Mouse (Mus musculus) lung, adult 2 months (tissue): ENCODE data around the gene Rgs17. TPM values are rescaled to one million over a fixed set of nuclear protein-coding genes. Genes with fewer than 3 reads are reported as not detected.
A peak's percentile ranks its signal among the peaks of the same experiment; 100 is the strongest.

ENCODE experiments used
- DNase-seq: peaks from one replicate; pipeline ENCODE4 v3.0.0; 2022
- H3K4me1 ChIP-seq: fragments of 200-500 bp; 2 replicates; pipeline ENCODE4 v1.6.1; 2011; ENCODE audit warnings: low read length; ENCODE audit not compliant: control insufficient read depth, insufficient read depth
- H3K4me3 ChIP-seq: fragments of 200-500 bp; replicated peaks from 2 replicates; pipeline ENCODE3; 2011; ENCODE audit warnings: low read depth, mild to moderate bottlenecking, control low read depth, low read length; ENCODE audit errors: extremely low read depth
- CTCF ChIP-seq: fragments of 200-500 bp; IDR thresholded peaks from 2 replicates; pipeline ENCODE4 v1.5.1; 2011; ENCODE audit warnings: mild to moderate bottlenecking, low read length, control low read depth; ENCODE audit not compliant: insufficient read depth
- POLR2A ChIP-seq: fragments of 200-500 bp; IDR thresholded peaks from 2 replicates; pipeline ENCODE4 v1.6.1; 2011; ENCODE audit warnings: low read depth, mild to moderate bottlenecking, control low read depth, low read length, borderline replicate concordance; ENCODE audit errors: extremely low read depth
- WGBS: fragments of 180-500 bp; shearing (Covaris S2); methylation state at CpG from one replicate; pipeline ENCODE4 v1.1.7; 2018; 5-methylcytosine and 5-hydroxymethylcytosine counted together
- polyA plus RNA-seq: library from polyadenylated mRNA; depleted of rRNA; stranded (reverse); fragments of >200 nt; gene quantifications from 2 replicates; pipeline ENCODE4 v1.2.3, GENCODE M21; 2012

The Rgs17 gene
- polyA plus RNA-seq, 1 experiment: 0.09 TPM

GRCm38 (mm10) chr10:5806996-5807395 lies 115.2 kb downstream of the Rgs17 start:
- Histone ChIP-seq H3K4me1 (peaks cover 10% of the 10 kb centered on the region), H3K4me3 (no peak overlapping the region)
- TF ChIP-seq POLR2A (no peak), CTCF (no peak)
- DNase-seq: no peak
- WGBS: 42% methylated on average over 4 of the region's 4 CpGs

GRCm38 (mm10) chr10:5806416-5806815 lies 115.8 kb downstream of the Rgs17 start:
- H3K4me1 ChIP-seq: peaks cover 10% of the 10 kb centered on the region
- no peak for DNase-seq
- TF ChIP-seq CTCF: no peak
- no peak for TF ChIP-seq POLR2A
- 7% methylated on average over 8 of the region's 8 CpGs for WGBS
- H3K4me3 ChIP-seq: peak overlapping the region; percentile 53

GRCm38 (mm10) chr10:5805731-5806307 lies 116.4 kb downstream of the Rgs17 start:
- WGBS: under 1% methylated on average over 43 of the region's 43 CpGs

GRCm38 (mm10) chr10:5805243-5805730 lies 116.9 kb downstream of the Rgs17 start, which contains the start of gene Fbxo5:
Gene Fbxo5, minus strand, starts transcription at chr10:5805600.
- under 1% methylated on average over 42 of the region's 42 CpGs for WGBS
- Histone ChIP-seq H3K4me1 (peaks cover 10% of the 10 kb centered on the region), H3K4me3 (peak within 1 kb of the TSS; percentile 91)
- TF ChIP-seq CTCF: no peak
- no peak for TF ChIP-seq POLR2A
- no peak for DNase-seq

More at GRCm38 (mm10) chr10:5805731-5806307, 116.4 kb downstream of the Rgs17 start:
- peak overlapping the region; percentile 91 for H3K4me3 ChIP-seq
- TF ChIP-seq CTCF (no peak), POLR2A (peak; percentile 72; the same call in 1 of the 2 replicates)
- peaks cover 10% of the 10 kb centered on the region for H3K4me1 ChIP-seq
- peak; percentile 97 for DNase-seq

- Histone ChIP-seq H3K4me3 (peak overlapping the region; percentile 55), H3K4me1 (peaks cover 10% of the 10 kb centered on the region)
- DNase-seq: no peak
- WGBS: under 1% methylated on average over 24 of the region's 24 CpGs
- TF ChIP-seq POLR2A (no peak), CTCF (no peak)
These were observed 117.5 kb downstream of the Rgs17 start for GRCm38 (mm10) chr10:5804691-5805156.

GRCm38 (mm10) chr10:5803739-5804138 lies 118.5 kb downstream of the Rgs17 start:
- Histone ChIP-seq H3K4me1 (peaks cover 10% of the 10 kb centered on the region), H3K4me3 (no peak overlapping the region)
- TF ChIP-seq CTCF: no peak
- TF ChIP-seq POLR2A: no peak
- DNase-seq: no peak
- 11% methylated on average over 1 of the region's 1 CpGs for WGBS

GRCm38 (mm10) chr10:5802866-5803265 lies 119.3 kb downstream of the Rgs17 start:
- TF ChIP-seq CTCF (no peak), POLR2A (no peak)
- Histone ChIP-seq H3K4me3 (no peak overlapping the region), H3K4me1 (peaks cover 10% of the 10 kb centered on the region)
- DNase-seq: no peak
- 16% methylated on average over 6 of the region's 6 CpGs for WGBS

- no peak for DNase-seq
- Histone ChIP-seq H3K4me1 (peaks cover 4% of the 10 kb centered on the region), H3K4me3 (no peak overlapping the region)
- WGBS: 100% methylated on average over 1 of the region's 1 CpGs
- TF ChIP-seq CTCF (no peak), POLR2A (no peak)
These were observed 121.7 kb downstream of the Rgs17 start for GRCm38 (mm10) chr10:5800490-5800889.

- Histone ChIP-seq H3K4me1 (no peaks in the 10 kb centered on the region), H3K4me3 (no peak overlapping the region)
- no peak for DNase-seq
- WGBS: 81% methylated on average over 4 of the region's 4 CpGs
- TF ChIP-seq CTCF (no peak), POLR2A (no peak)
These were observed 124.1 kb downstream of the Rgs17 start for GRCm38 (mm10) chr10:5798069-5798468.

GRCm38 (mm10) chr10:5790657-5791056 lies 131.5 kb downstream of the Rgs17 start:
- no peak for TF ChIP-seq POLR2A
- peak; percentile 30; the same call in 1 of the 2 replicates for TF ChIP-seq CTCF
- Histone ChIP-seq H3K4me1 (no peaks in the 10 kb centered on the region), H3K4me3 (no peak overlapping the region)
- DNase-seq: peak; percentile 37
- 20% methylated on average over 12 of the region's 12 CpGs for WGBS
